Mouse (Mus musculus): ENCODE measurements at regions not wholly inside any gene's neighbourhood (a gene's known extent, or its start where the extent isn't known, plus 50 kb on each side); places are given as distances from the start of the nearest gene placed in this dataset.
A peak's percentile ranks its signal among the peaks of the same experiment; 100 is the strongest.

GRCm38 (mm10) chrX:105346420-105346819, 153.2 kb upstream of the Cypt2 start:
- 77% methylated on average over 3 of the region's 3 CpGs for WGBS
- no peaks in the 10 kb centered on the region for H3K27me3 ChIP-seq (replicated peaks; ENCODE audit: control insufficient read depth, insufficient read depth, low read length)
- H3K9me3 ChIP-seq (ENCODE audit: control insufficient read depth, low read length) = no peaks in the 10 kb centered on the region
- DNase-seq (ENCODE audit: low spot score) (no peak), ATAC-seq (replicated peaks; ENCODE audit: low FRiP score, low TSS enrichment, low read depth) (no peak)
- H3K9ac ChIP-seq (ENCODE audit: low read length) = no peak overlapping the region
- no peaks in the 10 kb centered on the region for H3K36me3 ChIP-seq (ENCODE audit: control insufficient read depth, insufficient read depth, low read length)
- H3K4me2 ChIP-seq (ENCODE audit: low read length) = no peak overlapping the region
- no peak overlapping the region for H3K27ac ChIP-seq (ENCODE audit: low read depth)
- no peaks in the 10 kb centered on the region for H3K4me1 ChIP-seq (replicated peaks; ENCODE audit: control insufficient read depth, insufficient read depth, low read length)
- H3K4me3 ChIP-seq (ENCODE audit: low read depth, low read length) = no peak overlapping the region

GRCm38 (mm10) chrX:105366284-105366683, 133.3 kb upstream of the Cypt2 start:
- Histone ChIP-seq H3K36me3 (ENCODE audit: control insufficient read depth, insufficient read depth, low read length) (no peaks in the 10 kb centered on the region), H3K9me3 (ENCODE audit: control insufficient read depth, low read length) (no peaks in the 10 kb centered on the region), H3K4me2 (ENCODE audit: low read length) (no peak overlapping the region), H3K4me1 (replicated peaks; ENCODE audit: control insufficient read depth, insufficient read depth, low read length) (no peaks in the 10 kb centered on the region), H3K27ac (ENCODE audit: low read depth) (no peak overlapping the region), H3K27me3 (replicated peaks; ENCODE audit: control insufficient read depth, insufficient read depth, low read length) (0 out of 2 replicates have a peak, but pooled peaks cover 8% of the 10 kb centered on the region), H3K4me3 (ENCODE audit: low read depth, low read length) (no peak overlapping the region), H3K9ac (ENCODE audit: low read length) (no peak overlapping the region)
- DNase-seq (ENCODE audit: low spot score) (no peak), ATAC-seq (replicated peaks; ENCODE audit: low FRiP score, low TSS enrichment, low read depth) (no peak)
- 49% methylated on average over 2 of the region's 2 CpGs for WGBS

DNA sequence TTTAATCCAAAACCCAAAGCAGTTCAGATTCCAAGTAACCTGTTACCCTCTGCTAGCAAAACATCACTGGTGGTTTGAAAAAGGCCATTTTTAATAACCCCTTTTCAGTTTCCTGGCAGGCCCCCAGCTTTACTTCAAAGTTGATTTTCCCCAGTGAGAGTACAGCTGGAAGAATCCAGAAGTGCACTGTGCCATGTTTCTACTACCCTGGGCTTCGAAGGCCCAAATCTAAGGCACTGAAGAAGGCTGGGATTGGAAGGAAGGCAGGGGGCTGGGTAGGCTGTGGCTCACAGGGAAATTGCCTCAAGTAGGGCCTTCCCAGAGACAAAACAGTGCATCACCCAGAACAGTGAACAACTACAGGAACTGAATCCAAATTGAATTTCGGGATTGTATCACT, 131.6 kb upstream of the Cypt2 start:
- 0 out of 2 replicates have a peak, but pooled peaks cover 8% of the 10 kb centered on the region for H3K27me3 ChIP-seq (replicated peaks; ENCODE audit: control insufficient read depth, insufficient read depth, low read length)
- H3K9ac ChIP-seq (ENCODE audit: low read length) = no peak overlapping the region
- H3K9me3 ChIP-seq (ENCODE audit: control insufficient read depth, low read length) = no peaks in the 10 kb centered on the region
- no peaks in the 10 kb centered on the region for H3K4me1 ChIP-seq (replicated peaks; ENCODE audit: control insufficient read depth, insufficient read depth, low read length)
- DNase-seq (ENCODE audit: low spot score) = no peak
- no peaks in the 10 kb centered on the region for H3K36me3 ChIP-seq (ENCODE audit: control insufficient read depth, insufficient read depth, low read length)
- ATAC-seq (replicated peaks; ENCODE audit: low FRiP score, low TSS enrichment, low read depth) = no peak
- WGBS = 77% methylated on average over 2 of the region's 2 CpGs
- H3K27ac ChIP-seq (ENCODE audit: low read depth) = no peak overlapping the region
- H3K4me2 ChIP-seq (ENCODE audit: low read length) = no peak overlapping the region
- no peak overlapping the region for H3K4me3 ChIP-seq (ENCODE audit: low read depth, low read length)

DNA sequence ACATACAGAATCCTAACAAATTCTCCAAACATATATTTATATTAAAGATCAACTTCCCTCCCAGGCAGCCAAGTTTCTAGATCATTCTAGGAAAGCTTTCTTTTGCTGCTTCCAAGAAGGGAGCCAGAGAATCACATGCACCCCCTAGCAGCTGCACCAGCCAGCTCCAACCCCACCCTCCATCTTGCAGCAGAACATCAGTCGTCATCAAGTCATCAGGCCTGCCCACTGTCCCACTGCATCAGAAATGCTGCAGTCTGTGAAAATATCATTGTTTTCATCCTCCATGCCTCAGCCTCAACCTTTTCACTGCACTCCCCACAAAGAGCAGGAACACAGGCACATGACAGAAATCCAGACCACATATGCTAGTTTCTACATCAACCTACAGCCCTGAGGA, 109.1 kb upstream of the Cypt2 start:
- WGBS = 60% methylated on average over 1 of the region's 1 CpGs
- no peaks in the 10 kb centered on the region for H3K4me1 ChIP-seq (replicated peaks; ENCODE audit: control insufficient read depth, insufficient read depth, low read length)
- no peak overlapping the region for H3K9ac ChIP-seq (ENCODE audit: low read length)
- no peak overlapping the region for H3K27ac ChIP-seq (ENCODE audit: low read depth)
- no peaks in the 10 kb centered on the region for H3K9me3 ChIP-seq (ENCODE audit: control insufficient read depth, low read length)
- H3K36me3 ChIP-seq (ENCODE audit: control insufficient read depth, insufficient read depth, low read length) = no peaks in the 10 kb centered on the region
- DNase-seq (ENCODE audit: low spot score) (no peak), ATAC-seq (replicated peaks; ENCODE audit: low FRiP score, low TSS enrichment, low read depth) (no peak)
- 0 out of 2 replicates have a peak, but pooled peaks cover 9% of the 10 kb centered on the region for H3K27me3 ChIP-seq (replicated peaks; ENCODE audit: control insufficient read depth, insufficient read depth, low read length)
- H3K4me2 ChIP-seq (ENCODE audit: low read length) = no peak overlapping the region
- H3K4me3 ChIP-seq (ENCODE audit: low read depth, low read length) = no peak overlapping the region

DNA sequence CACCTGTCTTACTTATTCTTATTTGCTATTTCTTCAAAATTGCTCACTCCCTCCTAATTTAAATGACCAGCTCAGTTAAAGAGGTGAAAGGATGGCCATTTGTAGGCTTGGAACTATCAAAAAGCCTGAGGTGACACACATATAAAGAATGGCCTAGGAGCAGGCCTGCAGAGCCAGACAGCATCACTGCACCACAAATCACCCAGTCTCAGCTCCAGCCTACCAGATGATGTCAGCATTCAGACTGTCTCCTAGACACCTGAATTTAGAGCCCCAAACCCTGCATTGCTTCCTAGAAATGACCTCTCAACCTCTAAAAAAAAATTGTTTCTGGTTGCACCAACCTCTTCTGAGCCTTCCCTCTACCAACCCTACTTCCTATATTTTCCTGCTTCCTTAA, 108.5 kb upstream of the Cypt2 start:
- Histone ChIP-seq H3K4me3 (ENCODE audit: low read depth, low read length) (no peak overlapping the region), H3K27ac (ENCODE audit: low read depth) (no peak overlapping the region), H3K36me3 (ENCODE audit: control insufficient read depth, insufficient read depth, low read length) (no peaks in the 10 kb centered on the region), H3K9ac (ENCODE audit: low read length) (no peak overlapping the region), H3K27me3 (replicated peaks; ENCODE audit: control insufficient read depth, insufficient read depth, low read length) (0 out of 2 replicates have a peak, but pooled peaks cover 9% of the 10 kb centered on the region), H3K9me3 (ENCODE audit: control insufficient read depth, low read length) (no peaks in the 10 kb centered on the region), H3K4me2 (ENCODE audit: low read length) (no peak overlapping the region), H3K4me1 (replicated peaks; ENCODE audit: control insufficient read depth, insufficient read depth, low read length) (no peaks in the 10 kb centered on the region)
- ATAC-seq (replicated peaks; ENCODE audit: low FRiP score, low TSS enrichment, low read depth) (no peak), DNase-seq (ENCODE audit: low spot score) (no peak)

DNA sequence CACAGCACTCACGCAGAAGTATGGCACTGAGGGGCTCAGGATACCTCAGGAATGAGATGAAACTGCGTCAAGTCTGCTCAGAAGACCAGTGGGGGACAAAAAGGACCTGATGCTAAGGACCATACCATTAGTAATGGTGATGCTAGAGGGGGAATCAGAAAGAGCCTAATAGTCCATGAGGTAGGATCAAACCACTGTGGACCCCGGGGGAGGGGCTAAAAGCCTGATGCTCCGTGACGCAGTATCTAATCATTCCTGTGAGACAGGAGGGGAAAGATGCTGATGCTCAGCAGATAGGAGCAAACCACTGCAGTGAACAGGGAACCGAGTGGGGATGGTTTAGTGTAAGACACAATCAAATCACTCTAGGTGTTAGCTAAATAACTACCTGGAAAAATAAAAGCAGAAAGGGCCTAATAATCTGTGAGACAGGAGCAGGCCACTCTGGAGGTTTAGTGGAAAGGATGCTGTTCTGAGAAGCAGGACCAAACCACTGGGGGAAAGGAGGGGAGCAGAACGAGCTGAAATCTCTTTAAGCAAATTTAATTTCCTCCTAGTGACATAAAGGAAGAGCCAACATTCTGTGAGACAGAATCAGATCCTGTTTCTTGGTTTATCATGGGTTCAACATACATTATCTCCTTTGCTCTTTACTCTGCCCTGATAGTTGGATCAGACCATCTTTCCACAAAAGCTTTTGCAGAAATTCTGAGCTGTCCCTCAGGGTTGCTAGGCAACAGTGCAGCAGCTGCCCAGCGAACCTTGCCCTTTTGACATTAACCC, 107.7 kb upstream of the Cypt2 start:
- H3K4me2 ChIP-seq (ENCODE audit: low read length) = no peak overlapping the region
- no peak overlapping the region for H3K9ac ChIP-seq (ENCODE audit: low read length)
- 0 out of 2 replicates have a peak, but pooled peaks cover 9% of the 10 kb centered on the region for H3K27me3 ChIP-seq (replicated peaks; ENCODE audit: control insufficient read depth, insufficient read depth, low read length)
- H3K27ac ChIP-seq (ENCODE audit: low read depth) = no peak overlapping the region
- ATAC-seq (replicated peaks; ENCODE audit: low FRiP score, low TSS enrichment, low read depth) = 0 out of 2 replicates have a peak, but pooled peaks have one; percentile 36
- no peak for DNase-seq (ENCODE audit: low spot score)
- no peaks in the 10 kb centered on the region for H3K4me1 ChIP-seq (replicated peaks; ENCODE audit: control insufficient read depth, insufficient read depth, low read length)
- no peaks in the 10 kb centered on the region for H3K9me3 ChIP-seq (ENCODE audit: control insufficient read depth, low read length)
- H3K36me3 ChIP-seq (ENCODE audit: control insufficient read depth, insufficient read depth, low read length) = no peaks in the 10 kb centered on the region
- H3K4me3 ChIP-seq (ENCODE audit: low read depth, low read length) = no peak overlapping the region
- 29% methylated on average over 8 of the region's 8 CpGs for WGBS

DNA sequence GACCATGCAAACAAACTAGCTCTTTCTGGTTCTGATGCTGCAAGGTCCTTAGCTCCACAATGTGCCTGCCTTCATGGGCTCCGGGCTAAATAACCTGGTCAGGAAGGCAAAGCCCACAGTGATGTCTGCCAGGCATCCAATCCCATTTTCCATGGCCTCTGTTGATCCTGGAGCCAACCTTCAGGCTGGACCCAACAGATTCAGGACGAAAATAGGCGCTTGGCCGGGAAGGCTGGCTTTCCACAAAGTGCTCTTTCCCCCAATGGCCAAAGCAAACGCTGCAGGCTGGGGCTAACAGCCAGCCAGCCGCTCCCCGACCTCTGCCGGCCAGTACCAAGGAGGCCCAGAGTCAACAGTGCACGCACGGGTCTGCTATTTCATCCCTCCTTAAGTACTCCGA, 106.3 kb upstream of the Cypt2 start:
- H3K27me3 ChIP-seq (replicated peaks; ENCODE audit: control insufficient read depth, insufficient read depth, low read length) = 0 out of 2 replicates have a peak, but pooled peaks cover 9% of the 10 kb centered on the region
- DNase-seq (ENCODE audit: low spot score) (no peak), ATAC-seq (replicated peaks; ENCODE audit: low FRiP score, low TSS enrichment, low read depth) (no peak)
- H3K36me3 ChIP-seq (ENCODE audit: control insufficient read depth, insufficient read depth, low read length) = no peaks in the 10 kb centered on the region
- H3K9me3 ChIP-seq (ENCODE audit: control insufficient read depth, low read length) = no peaks in the 10 kb centered on the region
- H3K4me1 ChIP-seq (replicated peaks; ENCODE audit: control insufficient read depth, insufficient read depth, low read length) = no peaks in the 10 kb centered on the region
- H3K4me2 ChIP-seq (ENCODE audit: low read length) = no peak overlapping the region
- no peak overlapping the region for H3K4me3 ChIP-seq (ENCODE audit: low read depth, low read length)
- H3K9ac ChIP-seq (ENCODE audit: low read length) = no peak overlapping the region
- H3K27ac ChIP-seq (ENCODE audit: low read depth) = no peak overlapping the region
- WGBS = 52% methylated on average over 10 of the region's 11 CpGs

GRCm38 (mm10) chrX:105413351-105413750, 86.2 kb upstream of the Cypt2 start:
- no peaks in the 10 kb centered on the region for H3K9me3 ChIP-seq (ENCODE audit: control insufficient read depth, low read length)
- no peak overlapping the region for H3K27ac ChIP-seq (ENCODE audit: low read depth)
- H3K36me3 ChIP-seq (ENCODE audit: control insufficient read depth, insufficient read depth, low read length) = no peaks in the 10 kb centered on the region
- 61% methylated on average over 5 of the region's 5 CpGs for WGBS
- DNase-seq (ENCODE audit: low spot score) = no peak
- no peak overlapping the region for H3K4me2 ChIP-seq (ENCODE audit: low read length)
- ATAC-seq (replicated peaks; ENCODE audit: low FRiP score, low TSS enrichment, low read depth) = no peak
- H3K9ac ChIP-seq (ENCODE audit: low read length) = no peak overlapping the region
- H3K27me3 ChIP-seq (replicated peaks; ENCODE audit: control insufficient read depth, insufficient read depth, low read length) = 0 out of 2 replicates have a peak, but pooled peaks cover 2% of the 10 kb centered on the region
- no peak overlapping the region for H3K4me3 ChIP-seq (ENCODE audit: low read depth, low read length)
- H3K4me1 ChIP-seq (replicated peaks; ENCODE audit: control insufficient read depth, insufficient read depth, low read length) = no peaks in the 10 kb centered on the region

DNA sequence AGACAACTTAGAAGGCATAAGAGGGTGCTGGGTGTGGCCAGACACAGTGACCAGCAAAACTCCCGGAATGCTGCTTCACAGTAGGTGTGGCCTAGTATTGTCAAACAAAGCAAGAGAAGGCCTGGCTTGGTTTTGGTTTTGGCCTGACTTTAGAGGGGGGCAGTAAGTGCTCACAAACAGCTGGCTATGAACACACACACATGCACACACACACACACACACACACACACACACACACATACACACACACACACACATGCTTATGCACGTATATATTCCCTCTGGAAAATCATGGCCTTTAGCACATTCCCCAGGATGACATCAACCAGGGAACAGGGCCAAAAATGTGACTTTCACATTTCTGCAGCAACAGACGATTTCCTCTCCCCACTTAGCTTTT, 78.6 kb upstream of the Cypt2 start:
- no peak for DNase-seq (ENCODE audit: low spot score)
- Histone ChIP-seq H3K36me3 (ENCODE audit: control insufficient read depth, insufficient read depth, low read length) (no peaks in the 10 kb centered on the region), H3K4me3 (ENCODE audit: low read depth, low read length) (no peak overlapping the region), H3K27me3 (replicated peaks; ENCODE audit: control insufficient read depth, insufficient read depth, low read length) (no peaks in the 10 kb centered on the region), H3K9me3 (ENCODE audit: control insufficient read depth, low read length) (no peaks in the 10 kb centered on the region), H3K4me2 (ENCODE audit: low read length) (no peak overlapping the region), H3K9ac (ENCODE audit: low read length) (no peak overlapping the region), H3K4me1 (replicated peaks; ENCODE audit: control insufficient read depth, insufficient read depth, low read length) (no peaks in the 10 kb centered on the region), H3K27ac (ENCODE audit: low read depth) (no peak overlapping the region)
- WGBS = 33% methylated on average over 3 of the region's 3 CpGs
- ATAC-seq (replicated peaks; ENCODE audit: low FRiP score, low TSS enrichment, low read depth) = 0 out of 2 replicates have a peak, but pooled peaks have one; percentile 43
